Mouse (Mus musculus): ENCODE measurements around the gene Pdf.

DNA sequence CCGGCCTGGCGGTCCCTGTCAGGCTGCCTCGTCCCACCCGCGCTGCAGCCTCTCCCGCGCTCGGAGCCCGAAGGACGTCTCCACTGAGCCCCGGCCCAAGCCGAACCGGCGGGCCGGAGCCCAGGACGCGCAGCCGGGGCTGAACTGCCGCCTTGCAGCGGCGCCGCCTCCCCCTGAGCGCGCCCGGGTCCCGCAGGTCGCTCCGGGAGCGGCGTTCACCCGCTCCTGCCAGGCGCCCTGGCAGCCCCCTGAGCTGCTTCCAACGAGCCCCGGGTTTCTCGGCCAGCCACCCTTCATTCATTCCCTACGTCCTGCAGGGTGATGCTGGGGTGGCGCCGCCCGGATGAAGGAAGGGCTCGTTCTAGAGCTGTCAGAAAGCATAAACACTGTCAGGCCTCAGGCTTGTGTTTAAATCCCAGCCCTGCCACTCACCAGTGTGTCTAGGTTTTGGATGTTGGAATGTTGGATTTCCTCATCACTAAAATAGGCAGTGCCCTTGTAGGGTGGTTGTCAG is 16.8 kb downstream of the Pdf start:
- TF ChIP-seq CTCF (IDR thresholded peaks at IDR 0.05 in 2 of 3, conservative IDR thresholded peaks at IDR 0.05 in 1 of 3; ENCODE audit: control insufficient read depth in 1 of 3, insufficient read depth in 1 of 3, low read depth in 2 of 3, low read length in 3 of 3, poor library complexity in 1 of 3, severe bottlenecking in 1 of 3) (no peak), POLR2A (IDR thresholded peaks at IDR 0.05; ENCODE audit: control insufficient read depth in 1 of 2, insufficient read depth in 1 of 2, low read depth in 1 of 2, low read length in 2 of 2, poor library complexity in 1 of 2) (no peak), TCF12 (IDR thresholded peaks at IDR 0.05; ENCODE audit: low read depth, low read length) (no peak), E2F4 (IDR thresholded peaks at IDR 0.05; ENCODE audit: borderline replicate concordance, low read depth, low read length) (no peak), EP300 (IDR thresholded peaks at IDR 0.05; ENCODE audit: low read depth in 1 of 2, low read length in 2 of 2) (no peak), MAZ (IDR thresholded peaks at IDR 0.05; ENCODE audit: low read depth, low read length) (no peak), POLR2AphosphoS2 (IDR thresholded peaks at IDR 0.05; ENCODE audit: low read length) (no peak), MEF2A (IDR thresholded peaks at IDR 0.05; ENCODE audit: extremely low read depth, insufficient replicate concordance, low read depth, low read length, poor library complexity, severe bottlenecking) (no peak), GATA1 (IDR thresholded peaks at IDR 0.05; ENCODE audit: low read depth, low read length) (no peak), TBP (IDR thresholded peaks at IDR 0.05; ENCODE audit: low read depth, low read length) (no peak), CHD1 (IDR thresholded peaks at IDR 0.05; ENCODE audit: low read depth, low read length) (no peak), ELF1 (IDR thresholded peaks at IDR 0.05; ENCODE audit: low read depth, low read length) (no peak), NELFE (IDR thresholded peaks at IDR 0.05; ENCODE audit: low read depth, low read length) (no peak), MAFK (IDR thresholded peaks at IDR 0.05; ENCODE audit: borderline replicate concordance, low read depth, low read length) (no peak)

Measured in MEL (cell line).